Mouse (Mus musculus) brain, embryonic 18.5 days (tissue): ENCODE measurements around the gene Zmynd15.
"Not testable (repeated sequence)": the region's sequence is repeated elsewhere in the genome, so short reads cannot be mapped to it uniquely, and the experiment has no call there.

Source experiments
- DNase-seq: peaks from one replicate; pipeline ENCODE4 v3.0.0-alpha.2; 2012; ENCODE audit warnings: low read depth, low spot score

The Zmynd15 gene

GRCm38 (mm10) chr11:70458688-70459600 lies at the start of gene Zmynd15:
Gene Zmynd15, plus strand, starts transcription at chr11:70459433.
- no peak for DNase-seq

DNA sequence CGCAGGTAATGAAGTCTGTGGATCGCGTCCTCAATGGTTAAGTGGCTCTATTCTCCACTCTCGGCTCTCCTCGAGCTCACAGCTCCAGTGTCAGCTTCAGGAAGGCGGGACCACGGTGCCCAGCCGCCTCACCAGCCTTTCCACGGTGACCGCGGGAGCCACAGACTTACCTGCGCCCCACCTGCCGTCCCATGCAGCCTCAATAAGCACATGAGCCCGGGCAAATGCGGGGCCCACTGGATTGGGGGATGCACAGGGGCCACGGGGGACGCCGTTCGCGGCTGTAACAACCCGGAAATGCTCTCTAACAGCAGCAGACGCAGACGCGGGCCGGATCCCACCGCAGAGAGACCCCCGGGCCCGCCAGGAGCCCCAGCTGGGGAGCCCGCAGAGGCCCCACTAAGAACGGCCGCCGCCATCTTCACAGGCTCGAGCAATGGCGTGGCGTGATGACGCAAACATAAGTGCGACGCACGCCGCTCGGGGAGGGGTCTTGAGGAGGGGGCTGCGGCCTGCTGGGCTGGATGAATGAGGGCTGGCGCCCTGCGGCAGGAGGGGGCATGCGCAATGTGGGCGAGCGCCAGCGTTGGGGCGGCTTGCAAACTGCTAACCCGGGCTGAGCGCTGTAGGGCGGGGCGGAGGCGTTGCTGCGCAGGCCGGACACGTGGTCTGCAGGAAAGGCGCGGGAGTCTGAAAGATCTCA lies 49.5 kb upstream of the Zmynd15 start, which contains the start of gene Pelp1:
Pelp1 (minus strand) TSS at position 438 of the 703 bp plus-strand sequence.
- peak; percentile 89 for DNase-seq

GRCm38 (mm10) chr11:70410297-70410643 lies 49.0 kb upstream of the Zmynd15 start:
- DNase-seq: no peak

DNA sequence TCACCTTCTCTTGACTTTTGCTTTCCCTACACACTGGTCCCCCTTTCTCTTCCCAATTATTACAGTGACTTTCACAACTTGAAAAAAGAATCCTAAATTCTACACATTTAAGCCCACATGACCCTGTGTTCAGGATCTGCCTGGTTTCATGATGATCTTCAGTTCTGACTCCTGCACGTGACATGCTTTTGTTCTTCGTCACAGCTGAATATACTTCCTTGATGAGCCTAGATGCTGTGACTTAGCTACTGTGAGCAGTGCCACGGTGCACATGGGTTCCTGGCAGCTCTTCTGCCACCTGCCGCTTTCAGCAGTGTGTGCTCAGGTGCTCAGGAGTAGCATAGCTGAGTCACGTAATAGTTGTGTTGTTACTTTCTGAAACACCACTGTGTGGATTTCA lies 46.6 kb upstream of the Zmynd15 start:
- no peak for DNase-seq

GRCm38 (mm10) chr11:70413961-70414360 lies 45.3 kb upstream of the Zmynd15 start:
- no peak for DNase-seq

DNA sequence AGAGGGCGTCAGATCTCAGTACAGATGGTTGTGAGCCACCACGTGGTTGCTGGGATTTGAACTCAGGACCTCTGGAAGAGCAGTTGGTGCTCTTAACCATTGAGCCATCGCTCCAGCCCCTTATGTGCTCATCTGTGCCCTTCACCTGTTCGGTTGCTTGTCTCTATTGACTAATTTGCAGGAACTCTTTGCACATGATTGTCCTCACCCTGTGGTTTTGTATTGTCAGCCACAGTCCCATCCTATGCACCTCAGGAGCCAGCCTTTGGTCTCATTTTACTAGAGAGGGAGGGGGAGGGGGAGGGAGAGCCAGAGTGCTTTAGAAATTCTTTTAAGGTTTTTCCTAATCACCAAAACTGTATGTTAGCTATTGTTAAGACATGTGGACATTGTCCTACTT lies 41.0 kb upstream of the Zmynd15 start:
- no peak for DNase-seq

GRCm38 (mm10) chr11:70419486-70419885 lies 39.7 kb upstream of the Zmynd15 start:
- no peak for DNase-seq

GRCm38 (mm10) chr11:70426598-70426997 lies 32.6 kb upstream of the Zmynd15 start:
- DNase-seq: not testable (repeated sequence)

DNA sequence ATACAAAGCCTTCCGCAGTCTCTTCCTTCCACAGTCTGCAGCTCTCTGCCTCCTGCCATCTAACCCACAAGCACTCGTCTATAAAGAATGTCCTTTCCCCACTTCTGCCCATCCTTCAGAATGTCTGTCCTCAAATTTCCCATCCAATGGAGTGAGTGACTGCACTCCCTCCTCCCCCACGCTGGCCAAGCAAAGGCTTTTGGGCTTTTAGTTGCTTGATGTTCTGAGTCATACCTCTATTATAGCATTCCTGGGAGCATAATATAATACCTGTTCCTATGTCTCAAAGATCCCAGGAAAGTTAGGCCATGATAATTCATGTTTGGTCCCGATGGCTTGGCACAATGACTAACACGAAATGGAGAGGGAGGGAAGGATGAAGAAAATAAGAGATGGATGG lies 27.7 kb upstream of the Zmynd15 start:
- DNase-seq: no peak

- DNase-seq: peak; percentile 98
Measured at GRCm38 (mm10) chr11:70432048-70432894, 27.0 kb upstream of the Zmynd15 start, which contains the start of gene Arrb2. Gene Arrb2, plus strand, starts transcription at chr11:70432635.

- no peak for DNase-seq
Measured at GRCm38 (mm10) chr11:70432895-70433568, 26.2 kb upstream of the Zmynd15 start.

- DNase-seq: no peak
Measured at GRCm38 (mm10) chr11:70433569-70433943, 25.7 kb upstream of the Zmynd15 start.

- DNase-seq: no peak
Measured at GRCm38 (mm10) chr11:70433951-70434350, 25.3 kb upstream of the Zmynd15 start.

DNA sequence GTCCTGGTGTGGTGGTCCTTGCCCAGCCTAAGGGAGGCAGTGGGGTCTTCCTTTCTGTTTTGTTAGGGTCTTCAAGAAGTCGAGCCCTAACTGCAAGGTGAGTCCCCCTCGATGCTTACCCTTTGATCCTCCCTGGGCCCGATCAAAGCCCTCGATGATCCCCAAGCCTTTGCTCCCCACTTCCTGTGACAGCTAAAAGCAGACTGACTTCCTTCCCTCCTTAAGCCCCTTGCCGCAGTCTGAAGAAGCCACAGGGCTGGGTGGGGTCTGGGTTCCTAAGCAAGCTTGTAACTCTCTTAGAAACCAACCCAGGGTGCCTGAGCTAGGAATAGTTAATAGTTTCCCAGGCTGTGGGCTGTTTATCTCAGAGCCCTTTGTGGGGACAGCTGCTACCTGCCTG lies 23.8 kb upstream of the Zmynd15 start:
- DNase-seq: no peak

GRCm38 (mm10) chr11:70437426-70437825 lies 21.8 kb upstream of the Zmynd15 start:
- no peak for DNase-seq

- DNase-seq: no peak
Measured at GRCm38 (mm10) chr11:70438728-70439374, 20.4 kb upstream of the Zmynd15 start.

DNA sequence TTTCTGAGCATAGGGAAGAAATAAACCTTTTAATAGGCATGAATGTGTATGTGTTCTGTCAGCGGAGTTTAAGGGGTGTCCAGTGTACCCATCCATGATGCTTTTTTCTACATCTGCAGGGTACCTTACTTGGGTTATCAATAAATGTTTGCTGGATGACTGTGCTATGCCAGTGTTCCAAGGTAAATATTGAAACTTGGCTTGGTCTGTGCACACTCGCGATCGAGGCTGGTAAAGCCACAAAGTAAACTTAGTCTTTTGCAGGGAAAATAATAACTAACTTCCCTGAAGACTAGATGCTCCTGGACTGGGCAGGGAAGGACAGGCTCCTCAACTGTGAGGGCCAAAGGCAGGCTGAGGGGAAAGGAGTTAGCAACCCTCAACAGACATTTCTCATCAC lies 18.6 kb upstream of the Zmynd15 start:
- DNase-seq: no peak

DNA sequence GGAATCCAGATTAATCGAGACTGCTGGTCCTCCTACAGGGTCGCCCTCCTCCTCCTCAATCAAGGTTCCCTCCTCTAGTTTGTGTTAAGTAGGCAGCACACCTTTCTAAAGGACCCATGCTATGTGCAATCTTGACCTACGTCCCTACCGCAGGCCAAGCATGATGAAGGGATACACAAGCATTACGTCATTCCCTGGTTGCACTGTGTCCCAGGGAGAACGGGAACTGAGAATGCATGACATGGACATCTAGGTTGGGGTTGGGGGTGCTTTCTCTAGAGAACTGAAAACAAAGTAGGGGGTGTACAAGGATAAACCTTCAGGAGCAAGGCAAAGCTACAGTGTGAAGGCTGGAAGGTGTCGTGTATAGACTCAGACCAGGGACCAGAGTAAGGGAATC lies 17.4 kb upstream of the Zmynd15 start:
- no peak for DNase-seq

- no peak for DNase-seq
Measured at GRCm38 (mm10) chr11:70443964-70444363, 15.3 kb upstream of the Zmynd15 start.

GRCm38 (mm10) chr11:70444667-70445066 lies 14.6 kb upstream of the Zmynd15 start:
- DNase-seq: no peak

- DNase-seq: no peak
Measured at GRCm38 (mm10) chr11:70446756-70447155, 12.5 kb upstream of the Zmynd15 start.
